Mouse (Mus musculus) monocyte, adult 2 months (primary cell): Measurements from ENCODE around the gene Gm4969.

Experiments
- DNase-seq, 2 experiments: peaks; one replicate each; pipeline ENCODE4 v3.0.0; 2022; ENCODE audit warnings: low spot score in 2 of 2, low read depth in 1 of 2

The Gm4969 gene

DNA sequence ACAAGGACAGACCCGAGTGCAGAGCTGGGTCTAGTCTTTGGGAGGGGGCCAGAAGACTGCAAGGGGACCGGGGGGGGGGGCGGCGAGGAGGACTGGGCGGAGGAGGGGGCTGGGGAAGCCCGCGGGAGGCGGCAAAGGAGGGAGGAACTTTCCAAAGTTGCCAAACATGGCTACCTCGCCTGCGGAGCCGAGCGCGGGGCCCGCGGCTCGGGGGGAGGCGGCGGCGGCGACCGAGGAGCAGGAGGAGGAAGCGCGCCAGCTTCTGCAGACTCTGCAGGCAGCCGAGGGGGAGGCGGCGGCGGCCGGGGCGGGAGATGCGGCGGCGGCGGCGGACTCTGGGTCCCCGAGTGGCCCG is 23.7 kb downstream of the Gm4969 start, which contains the start of gene Six5:
Gene Six5 (plus strand): TSS at position 124 of the 355 bp plus-strand sequence.
- no peak for DNase-seq

DNA sequence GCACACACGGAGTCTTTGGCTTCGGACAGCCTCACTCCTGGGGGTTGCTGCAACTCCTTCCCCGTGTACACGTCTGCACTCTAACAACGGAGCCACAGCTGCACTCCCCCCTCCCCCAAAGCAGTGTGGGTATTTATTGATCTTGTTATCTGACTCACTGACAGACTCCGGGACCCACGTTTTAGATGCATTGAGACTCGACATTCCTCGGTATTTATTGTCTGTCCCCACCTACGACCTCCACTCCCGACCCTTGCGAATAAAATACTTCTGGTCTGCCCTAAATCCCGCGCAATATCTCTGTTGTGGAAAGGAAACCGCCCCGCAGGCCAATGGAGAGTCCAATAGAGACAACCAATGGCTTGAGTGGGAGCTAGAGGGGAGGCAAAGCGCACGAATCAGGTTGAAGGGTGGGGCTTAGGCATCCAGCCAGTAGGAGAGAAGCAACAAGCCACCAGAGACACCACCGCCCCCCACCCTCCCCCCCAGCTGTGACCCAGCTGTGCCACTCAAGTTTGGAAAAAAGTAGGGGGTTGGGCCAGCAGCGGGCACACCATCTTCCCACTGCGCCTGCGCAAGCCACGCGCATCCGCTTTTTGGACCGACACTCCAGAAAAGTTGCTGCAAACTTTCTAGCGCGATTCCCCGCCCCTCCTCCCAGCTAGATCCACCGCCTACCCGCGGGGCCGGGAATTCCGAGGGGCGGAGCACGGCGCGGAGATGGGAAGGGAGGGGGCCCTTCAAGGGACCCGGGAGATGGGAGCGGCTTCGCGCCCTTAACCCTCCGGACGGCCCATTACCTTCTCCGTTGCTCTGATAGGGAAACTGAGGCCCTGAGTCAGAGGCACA is 24.4 kb downstream of the Gm4969 start:
- DNase-seq: peak in 1 of 2 experiments; percentile 50

DNA sequence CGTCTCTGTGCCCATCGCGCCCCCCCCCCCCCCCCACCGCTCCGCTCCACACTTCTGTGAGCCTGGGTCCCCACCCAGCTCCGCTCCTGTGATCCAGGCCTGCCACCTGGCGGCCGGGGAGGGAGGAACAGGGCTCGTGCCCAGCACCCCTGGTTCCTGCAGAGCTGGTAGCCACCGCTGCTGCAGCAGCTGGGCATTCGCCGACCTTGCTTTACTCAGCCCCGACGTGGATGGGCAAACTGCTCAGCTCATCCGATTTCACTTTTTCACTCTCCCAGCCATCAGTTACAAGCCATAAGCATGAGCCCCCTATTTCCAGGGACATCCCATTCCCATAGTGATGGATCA is 25.0 kb downstream of the Gm4969 start:
- peak in 1 of 2 experiments; percentile 69 for DNase-seq

DNA sequence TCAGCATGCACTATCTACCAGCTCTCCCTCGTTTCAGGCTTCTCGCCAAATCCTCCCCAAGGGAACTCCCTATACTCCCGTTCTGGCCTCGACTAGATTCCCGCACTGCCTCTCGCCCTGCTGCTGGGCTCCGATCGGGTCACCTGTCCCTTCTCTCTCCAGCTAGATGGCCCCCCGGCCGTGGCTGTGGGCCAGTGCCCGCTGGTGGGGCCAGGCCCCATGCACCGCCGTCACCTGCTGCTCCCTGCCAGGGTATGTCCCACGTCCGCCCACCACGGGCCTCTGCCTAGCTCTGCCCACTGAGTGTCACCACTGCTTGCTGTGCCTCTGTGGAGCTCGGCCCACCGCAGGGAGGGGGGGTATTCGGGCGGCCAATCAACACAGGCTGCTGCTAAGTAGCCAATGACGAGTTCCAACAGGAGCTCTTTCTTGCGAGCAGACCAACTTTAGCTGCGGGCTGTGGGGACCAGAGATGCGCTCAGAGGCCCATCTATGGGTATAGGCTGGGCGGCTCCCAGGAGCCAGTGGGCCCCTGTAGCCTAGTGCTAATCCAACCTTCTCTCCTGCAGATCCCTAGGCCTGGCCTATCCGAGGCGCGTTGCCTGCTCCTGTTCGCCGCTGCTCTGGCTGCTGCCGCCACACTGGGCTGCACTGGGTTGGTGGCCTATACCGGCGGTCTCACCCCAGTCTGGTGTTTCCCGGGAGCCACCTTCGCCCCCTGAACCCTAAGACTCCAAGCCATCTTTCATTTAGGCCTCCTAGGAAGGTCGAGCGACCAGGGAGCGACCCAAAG is 25.6 kb downstream of the Gm4969 start:
- no peak for DNase-seq

DNA sequence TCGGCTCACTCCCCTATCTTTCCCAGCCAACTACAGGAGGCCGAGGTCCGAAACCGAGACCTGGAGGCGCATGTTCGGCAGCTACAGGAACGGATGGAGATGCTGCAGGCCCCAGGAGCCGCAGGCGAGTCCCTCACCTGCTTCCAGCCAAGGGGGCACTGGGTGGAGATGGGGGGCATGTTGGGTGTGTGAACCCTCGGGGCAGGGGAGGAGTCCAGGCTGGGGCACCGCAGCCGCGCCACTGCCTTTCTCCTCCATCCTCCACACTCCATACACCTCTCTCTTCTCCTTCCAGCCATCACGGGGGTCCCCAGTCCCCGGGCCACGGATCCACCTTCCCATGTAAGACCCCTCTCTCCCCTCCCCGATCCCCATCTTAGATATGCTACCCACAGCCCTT is 26.3 kb downstream of the Gm4969 start:
- no peak for DNase-seq

DNA sequence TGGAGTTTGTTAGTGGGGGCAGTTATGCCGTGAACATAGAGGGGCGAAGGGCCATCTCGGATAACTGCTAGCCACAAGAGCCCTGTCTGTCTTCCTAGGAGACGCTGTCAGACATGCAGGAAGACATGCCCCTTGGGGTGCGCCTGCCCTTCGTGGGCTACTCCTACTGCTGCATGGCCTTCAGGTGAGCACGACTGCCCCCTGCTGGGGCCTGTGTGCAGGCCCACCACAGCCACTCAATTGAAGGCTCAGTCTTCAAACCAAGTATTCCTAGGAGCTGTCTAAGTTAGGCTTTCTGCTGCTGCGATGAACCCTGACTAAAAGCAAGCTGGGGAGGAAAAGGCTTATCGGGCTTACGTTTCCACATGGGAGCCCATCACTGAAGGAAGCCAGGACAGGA is 29.4 kb downstream of the Gm4969 start:
- DNase-seq: peak in 1 of 2 experiments; percentile 48

DNA sequence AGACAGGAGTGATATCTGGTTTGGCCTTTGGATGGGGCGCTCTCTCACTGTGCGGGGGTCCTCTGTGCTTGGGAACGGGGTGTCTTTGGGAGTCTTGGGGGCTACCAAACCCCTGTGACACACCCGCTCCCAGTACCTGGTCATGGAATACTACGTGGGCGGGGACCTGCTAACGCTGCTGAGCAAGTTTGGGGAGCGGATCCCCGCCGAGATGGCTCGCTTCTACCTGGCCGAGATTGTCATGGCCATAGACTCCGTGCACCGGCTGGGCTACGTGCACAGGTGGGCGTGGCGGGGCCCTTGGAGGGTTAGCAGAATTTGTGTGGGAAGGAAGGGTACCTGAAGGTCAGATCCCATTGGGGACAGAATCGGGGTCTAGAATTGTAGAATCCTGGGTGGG is 31.4 kb downstream of the Gm4969 start:
- no peak for DNase-seq

DNA sequence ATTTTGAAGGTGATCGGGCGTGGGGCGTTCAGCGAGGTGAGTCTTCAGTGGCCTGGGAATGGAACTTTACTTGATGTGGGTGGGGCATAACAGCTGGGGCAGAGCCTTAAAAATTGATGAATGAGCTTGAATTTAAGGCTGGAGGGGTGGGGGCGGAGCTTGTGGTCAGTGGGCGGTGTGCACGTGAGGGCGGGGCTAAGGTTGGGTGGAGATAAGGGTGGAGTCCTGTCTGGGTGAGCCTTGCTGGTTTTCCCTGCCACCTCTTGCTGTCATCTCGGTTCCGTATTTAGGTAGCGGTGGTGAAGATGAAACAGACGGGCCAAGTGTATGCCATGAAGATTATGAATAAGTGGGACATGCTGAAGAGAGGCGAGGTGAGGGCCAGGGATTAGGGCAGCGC is 32.1 kb downstream of the Gm4969 start:
- no peak for DNase-seq

DNA sequence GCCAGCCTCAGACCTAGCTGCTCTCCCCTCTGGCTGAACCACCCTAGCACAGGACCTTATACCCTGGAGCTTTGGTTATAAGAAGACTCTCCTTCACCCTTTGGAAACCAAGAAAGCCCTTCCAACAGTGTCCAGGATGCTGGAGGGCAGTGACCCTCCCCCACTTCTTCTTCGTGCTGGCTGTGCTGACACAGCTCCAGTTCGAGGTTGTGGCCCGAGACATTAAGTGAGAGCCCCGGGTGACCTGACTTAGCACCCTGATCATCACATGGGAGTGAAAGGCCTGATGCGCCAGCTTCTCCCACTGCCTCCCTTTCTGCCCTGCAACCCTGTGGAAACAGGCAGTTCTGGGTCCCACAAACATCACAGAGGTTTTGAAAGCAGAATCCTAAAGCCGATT is 32.7 kb downstream of the Gm4969 start:
- no peak for DNase-seq

DNA sequence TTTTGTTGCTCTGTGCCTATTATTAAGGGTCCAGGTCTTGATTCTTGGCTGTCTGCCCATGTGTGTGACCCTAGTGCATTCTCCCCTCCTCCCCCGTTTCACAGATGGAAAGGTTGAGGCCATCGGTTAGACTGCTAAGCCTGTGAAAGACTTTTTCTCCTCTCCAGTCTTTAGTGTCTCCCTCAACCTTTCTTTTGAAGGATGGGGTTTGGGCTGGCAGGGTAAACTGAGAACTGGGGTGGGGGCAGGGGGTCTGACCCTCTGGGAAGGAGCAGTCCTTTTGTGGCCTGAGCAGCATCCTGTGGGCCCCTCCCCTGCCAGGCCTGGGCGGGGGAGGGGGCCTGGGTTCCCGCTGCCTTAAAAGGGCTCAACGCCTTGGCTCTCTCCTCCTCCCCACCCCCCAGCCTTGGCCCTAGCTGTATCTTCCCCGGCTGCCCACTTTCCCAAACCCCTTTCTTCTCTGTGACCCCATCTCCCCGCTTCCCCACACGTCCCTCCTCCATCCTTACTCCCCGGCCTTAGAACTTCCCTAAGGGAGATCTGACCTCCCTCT is 33.2 kb downstream of the Gm4969 start:
- no peak for DNase-seq

DNA sequence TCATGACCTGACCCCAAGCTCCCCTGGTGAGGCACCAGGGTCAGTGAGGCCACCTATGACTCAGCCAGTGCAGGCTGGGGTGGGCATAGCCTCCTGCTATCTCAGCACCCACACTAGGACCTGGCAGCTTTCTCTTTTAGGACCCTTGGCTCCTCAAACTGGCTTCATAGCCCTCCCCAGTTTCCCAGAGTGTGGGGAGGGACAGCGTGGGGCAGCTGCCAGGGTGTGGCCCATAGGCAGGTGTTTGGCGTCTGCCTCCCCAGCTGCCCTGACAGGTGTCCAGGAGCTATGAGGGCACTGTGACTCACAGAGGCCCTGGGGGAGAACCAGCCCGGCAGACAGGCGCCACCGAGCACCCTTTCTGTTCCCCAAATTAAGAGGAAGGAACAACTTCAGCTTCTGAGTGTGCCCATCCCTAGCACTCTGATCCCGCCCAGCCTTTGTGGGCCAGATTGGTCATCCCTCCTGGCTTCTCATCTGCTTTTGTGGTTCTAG is 33.8 kb downstream of the Gm4969 start:
- DNase-seq: peak; percentile 77 to 81

DNA sequence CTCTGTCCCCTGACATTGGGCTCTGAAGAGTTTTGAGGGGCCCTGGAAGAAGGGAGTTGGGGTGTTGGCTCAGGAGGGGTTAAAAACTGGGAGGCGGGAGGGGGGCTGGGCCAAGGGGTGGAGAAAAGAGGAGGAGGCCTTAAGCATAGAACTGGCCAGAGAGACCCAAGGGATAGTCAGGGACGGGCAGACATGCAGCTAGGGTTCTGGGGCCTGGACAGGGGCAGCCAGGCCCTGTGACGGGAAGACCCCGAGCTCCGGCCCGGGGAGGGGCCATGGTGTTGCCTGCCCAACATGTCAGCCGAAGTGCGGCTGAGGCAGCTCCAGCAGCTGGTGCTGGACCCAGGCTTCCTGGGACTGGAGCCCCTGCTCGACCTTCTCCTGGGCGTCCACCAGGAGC is 34.5 kb downstream of the Gm4969 start, which contains the start of gene Dmpk:
Gene Dmpk (plus strand): TSS at position 149 of the 400 bp plus-strand sequence.
- no peak for DNase-seq

DNA sequence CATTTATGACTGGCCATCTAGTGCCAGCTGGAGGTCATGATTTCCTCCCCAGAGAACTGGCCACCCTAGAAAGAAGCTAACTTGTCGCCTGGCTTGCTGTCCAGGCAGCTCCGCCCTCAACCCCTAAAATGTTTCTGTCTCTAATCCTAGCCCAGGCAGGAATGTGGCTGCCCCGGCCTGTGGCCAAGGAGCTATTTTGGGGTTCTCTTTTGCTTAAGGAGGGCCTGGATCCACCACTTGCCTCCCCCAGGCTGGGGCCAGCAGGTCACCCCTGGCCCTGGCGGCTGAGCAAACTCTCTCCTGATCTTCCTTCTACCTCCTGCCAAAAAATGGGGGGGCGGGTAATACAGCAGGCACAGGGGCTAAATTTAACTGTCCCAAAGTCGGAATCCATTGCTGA is 35.1 kb downstream of the Gm4969 start:
- no peak for DNase-seq

DNA sequence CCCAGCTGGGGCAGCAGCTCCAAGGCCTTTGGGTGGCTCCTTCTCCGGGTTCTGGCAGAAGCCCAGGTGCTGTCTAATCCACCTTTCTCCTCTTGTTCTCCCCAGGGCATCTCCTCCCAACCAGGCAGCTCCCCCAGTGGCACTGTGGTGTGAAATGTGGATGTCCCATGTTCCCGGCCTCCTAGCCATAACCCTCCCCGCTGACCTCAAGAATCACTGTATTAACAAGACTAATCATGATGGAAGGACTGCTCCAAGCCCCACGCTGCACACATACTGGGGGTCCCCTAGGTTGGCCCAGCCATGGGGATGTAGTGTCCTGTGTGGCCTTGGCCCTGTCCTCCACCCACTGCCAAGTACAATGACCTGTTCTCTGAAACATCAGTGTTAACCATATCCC is 36.0 kb downstream of the Gm4969 start:
- no peak for DNase-seq

DNA sequence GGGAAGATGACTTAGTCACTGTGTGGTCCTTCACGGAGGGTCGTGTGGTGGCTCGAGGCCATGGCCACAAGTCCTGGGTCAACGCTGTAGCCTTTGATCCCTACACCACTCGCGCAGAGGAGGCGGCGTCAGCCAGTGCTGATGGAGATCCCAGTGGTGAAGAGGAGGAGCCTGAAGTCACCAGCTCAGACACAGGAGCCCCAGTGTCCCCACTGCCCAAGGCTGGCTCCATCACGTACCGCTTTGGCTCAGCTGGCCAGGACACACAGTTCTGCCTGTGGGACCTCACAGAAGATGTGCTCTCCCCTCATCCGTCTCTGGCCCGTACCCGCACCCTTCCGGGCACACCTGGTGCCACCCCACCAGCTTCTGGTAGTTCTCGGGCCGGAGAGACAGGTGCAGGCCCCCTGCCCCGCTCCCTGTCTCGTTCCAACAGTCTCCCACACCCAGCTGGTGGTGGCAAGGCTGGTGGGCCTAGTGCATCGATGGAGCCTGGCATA is 37.7 kb downstream of the Gm4969 start:
- DNase-seq: no peak

DNA sequence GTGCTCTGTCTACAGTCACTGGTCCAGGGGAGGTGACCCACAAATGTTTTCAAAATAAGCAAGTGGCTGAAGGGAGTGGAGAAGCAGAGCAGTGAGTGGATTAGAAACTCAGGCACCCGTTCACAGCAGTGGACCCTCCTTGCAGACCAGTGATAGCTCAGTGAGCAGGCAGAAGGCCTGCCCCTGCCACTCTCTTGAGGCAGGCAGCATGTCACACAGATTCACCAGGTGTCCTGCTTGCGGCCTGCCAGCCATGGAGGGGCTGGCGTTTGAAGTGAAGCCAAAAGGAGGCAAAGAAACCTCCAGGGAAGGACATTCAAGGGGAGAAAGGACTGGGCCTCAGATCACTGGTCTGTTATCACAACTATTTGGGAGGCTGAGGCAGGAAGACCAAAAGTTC is 39.4 kb downstream of the Gm4969 start:
- no peak for DNase-seq

DNA sequence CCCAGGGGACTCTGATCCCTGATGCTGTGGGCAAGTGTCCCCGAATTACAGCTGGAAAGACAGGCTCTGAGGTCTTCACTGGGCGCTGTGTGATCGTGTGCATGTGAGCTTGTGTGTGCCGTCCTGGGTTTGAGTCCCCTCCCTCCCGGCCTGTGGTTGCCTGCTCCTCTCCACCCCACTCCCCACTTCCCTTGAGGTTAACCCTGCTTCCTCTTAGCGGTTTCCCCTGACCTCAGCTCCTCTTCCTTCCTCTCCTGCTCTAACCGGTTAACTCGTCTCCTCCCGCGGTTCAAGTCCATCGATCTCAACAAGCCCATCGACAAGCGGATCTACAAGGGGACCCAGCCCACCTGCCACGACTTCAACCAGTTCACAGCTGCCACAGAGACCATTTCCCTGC is 40.4 kb downstream of the Gm4969 start:
- DNase-seq: peak; percentile 60 to 61

DNA sequence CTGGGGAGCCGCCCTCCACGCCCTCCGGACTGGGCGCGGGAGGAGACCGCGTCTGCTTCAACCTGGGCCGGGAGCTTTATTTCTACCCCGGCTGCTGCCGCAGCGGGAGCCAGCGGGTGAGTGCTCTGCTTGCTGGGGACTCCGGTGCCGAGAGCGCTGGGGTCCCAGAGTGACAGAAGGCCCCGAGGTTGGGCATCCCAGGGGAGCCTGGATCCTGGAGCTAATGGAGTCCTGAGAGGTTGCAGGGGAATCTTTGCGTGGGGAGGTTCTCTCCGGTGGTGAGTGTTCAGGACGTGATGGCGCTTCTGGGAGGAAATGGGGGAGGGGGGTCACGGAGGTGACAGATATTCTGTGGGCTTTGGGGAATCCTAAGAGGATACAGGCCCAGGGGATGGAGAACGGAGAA is 41.6 kb downstream of the Gm4969 start:
- no peak for DNase-seq

DNA sequence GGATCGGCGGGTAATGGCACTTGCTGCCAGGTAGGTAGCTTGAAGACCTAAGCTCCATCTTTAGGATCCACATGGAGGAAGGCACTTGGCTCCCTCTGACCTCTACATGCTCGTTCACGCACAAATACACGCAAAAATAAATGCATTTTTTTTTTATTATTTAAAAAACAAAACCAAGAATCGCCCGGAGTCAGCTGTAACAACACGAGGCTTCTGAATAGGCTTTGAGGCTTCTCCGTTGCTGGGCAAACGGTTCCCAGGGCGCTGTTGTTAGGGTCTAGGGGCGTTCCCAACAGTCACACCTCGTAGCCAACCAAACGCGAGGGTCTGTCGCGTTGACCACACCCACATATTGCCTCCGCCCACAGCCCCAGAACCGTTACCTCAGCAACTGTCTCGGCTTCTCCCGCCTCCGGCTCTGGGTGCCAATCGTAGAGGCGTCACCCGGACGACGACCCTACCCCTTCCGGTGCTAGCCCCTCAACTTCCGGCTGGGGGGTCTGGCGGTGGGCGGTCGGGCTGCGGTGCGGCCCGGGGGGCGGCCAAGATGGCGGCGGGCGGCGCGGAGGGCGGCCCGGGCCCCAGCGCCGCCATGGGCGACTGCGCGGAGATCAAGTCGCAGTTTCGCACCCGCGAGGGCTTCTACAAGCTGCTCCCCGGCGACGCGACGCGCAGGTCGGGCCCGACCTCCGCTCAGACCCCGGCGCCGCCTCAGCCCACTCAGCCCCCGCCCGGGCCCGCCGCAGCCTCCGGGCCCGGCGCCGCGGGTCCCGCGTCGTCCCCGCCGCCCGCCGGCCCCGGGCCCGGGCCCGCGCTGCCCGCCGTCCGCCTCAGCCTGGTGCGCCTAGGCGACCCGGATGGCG is 42.2 kb downstream of the Gm4969 start, which contains the start of gene Dmwd:
Gene Dmwd (plus strand): TSS at position 505 of the 863 bp plus-strand sequence.
- no peak for DNase-seq

DNA sequence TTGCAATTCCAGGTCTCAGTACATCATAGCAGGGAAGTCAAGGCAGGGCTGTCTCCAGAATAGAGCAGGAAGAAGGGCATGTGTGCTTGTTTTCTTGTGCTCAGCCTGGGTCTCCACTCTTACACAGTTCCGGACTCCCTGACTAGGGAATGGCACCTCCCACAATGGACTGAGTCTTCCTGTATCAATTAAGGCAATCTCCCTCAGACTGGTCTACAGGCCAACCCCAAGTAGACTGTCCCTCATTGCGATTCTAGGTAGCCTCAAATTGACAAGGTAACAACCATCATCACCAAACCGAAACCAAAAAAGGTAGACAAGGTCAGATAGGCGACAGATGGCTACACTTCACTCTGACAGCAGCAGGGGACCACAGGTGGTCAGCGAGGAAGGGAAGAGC is 42.9 kb downstream of the Gm4969 start:
- DNase-seq: no peak

DNA sequence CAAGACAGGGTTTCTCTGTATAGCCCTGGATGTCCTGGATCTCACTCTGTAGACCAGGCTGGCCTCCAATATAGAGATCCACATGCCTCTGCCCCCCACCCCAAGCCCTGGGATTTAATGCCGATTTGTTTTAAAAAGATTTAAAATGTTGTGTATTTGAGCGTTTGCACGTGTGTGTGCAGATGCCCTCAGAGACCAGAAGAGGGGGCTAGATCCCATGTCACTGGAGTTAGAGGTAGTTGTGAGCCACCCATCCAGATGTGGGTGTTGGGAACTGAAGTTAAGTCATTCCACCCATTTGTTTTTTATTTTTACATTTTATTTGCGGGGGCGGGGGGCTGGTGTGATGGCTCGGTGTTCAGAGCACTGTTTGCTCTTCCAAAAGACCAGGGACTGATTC is 43.7 kb downstream of the Gm4969 start:
- no peak for DNase-seq
